Mouse (Mus musculus) stomach, embryonic 16.5 days (tissue): ENCODE data around the gene Ptpn3. TPM values are rescaled to one million over a fixed set of nuclear protein-coding genes. Genes with fewer than 3 reads are reported as not detected.

Experiments used
- ATAC-seq: fragments of 200-750 bp; cut with Nextera tagmentation; 2 replicates; pipeline ENCODE4 v1.8.0; 2017; ENCODE audit warnings: moderate number of reproducible peaks, moderate TSS enrichment; ENCODE audit not compliant: insufficient read depth, low FRiP score
- H3K27ac ChIP-seq: fragments of 300-500 bp; sonication (generic); 2 replicates; pipeline ENCODE4 v1.5.1; 2014; ENCODE audit warnings: low read length
- H3K27me3 ChIP-seq: fragments of 300-500 bp; sonication (generic); 2 replicates; pipeline ENCODE4 v1.6.1; 2014; ENCODE audit warnings: low read length, control low read depth, mixed read lengths; ENCODE audit not compliant: control insufficient read depth, insufficient read depth
- H3K36me3 ChIP-seq: fragments of 300-500 bp; sonication (generic); 2 replicates; pipeline ENCODE4 v1.6.1; 2014; ENCODE audit warnings: low read length; ENCODE audit not compliant: control insufficient read depth, insufficient read depth
- H3K4me1 ChIP-seq: fragments of 300-500 bp; sonication (generic); 2 replicates; pipeline ENCODE4 v1.6.1; 2014; ENCODE audit warnings: low read length, control low read depth, mixed read lengths; ENCODE audit not compliant: control insufficient read depth, insufficient read depth
- H3K4me2 ChIP-seq: fragments of 300-500 bp; sonication (generic); 2 replicates; pipeline ENCODE4 v1.6.1; 2014; ENCODE audit warnings: low read depth, low read length, mixed read lengths
- H3K4me3 ChIP-seq: fragments of 300-500 bp; sonication (generic); replicated peaks from 2 replicates; pipeline ENCODE4 v1.5.1; 2014; ENCODE audit warnings: mild to moderate bottlenecking, low read length
- H3K9ac ChIP-seq: fragments of 300-500 bp; sonication (generic); 2 replicates; pipeline ENCODE4 v1.6.1; 2014; ENCODE audit warnings: low read length
- H3K9me3 ChIP-seq: fragments of 300-500 bp; sonication (generic); replicated peaks from 2 replicates; pipeline ENCODE4 v1.6.1; 2016; ENCODE audit warnings: low read length, control low read depth; ENCODE audit not compliant: control insufficient read depth
- WGBS: fragments of 180-500 bp; shearing (Covaris S2); extraction: QIAGEN DNeasy Blood & Tissue Kit; methylation state at CpG from one replicate; pipeline ENCODE4 v1.1.7; 2014; 5-methylcytosine and 5-hydroxymethylcytosine counted together
- polyA plus RNA-seq: library from polyadenylated mRNA; unstranded; fragments of >200 nt; fragmentation: Nextera tagmentation; extraction: Ambion mirVana; gene quantifications from 2 replicates; pipeline ENCODE4 v1.2.1, GENCODE M21; 2015

Ptpn3 gene
- polyA plus RNA-seq, 1 experiment from 2014 or later: 7.1 TPM

- Histone ChIP-seq H3K4me3 (no peak overlapping the region), H3K9ac (no peak overlapping the region), H3K4me1 (peaks cover 6% of the 10 kb centered on the region), H3K27ac (no peak overlapping the region), H3K9me3 (no peaks in the 10 kb centered on the region), H3K4me2 (no peak overlapping the region), H3K36me3 (no peaks in the 10 kb centered on the region), H3K27me3 (no peaks in the 10 kb centered on the region)
- ATAC-seq: no peak
- WGBS: 45% methylated on average over 3 of the region's 3 CpGs
Observed at GRCm38 (mm10) chr4:57165654-57166053, 136.0 kb downstream of the Ptpn3 start.

- Histone ChIP-seq H3K4me2 (no peak overlapping the region), H3K4me3 (no peak overlapping the region), H3K27me3 (no peaks in the 10 kb centered on the region), H3K36me3 (no peaks in the 10 kb centered on the region), H3K4me1 (peaks cover 6% of the 10 kb centered on the region), H3K27ac (peak overlapping the region; percentile 80), H3K9me3 (no peaks in the 10 kb centered on the region), H3K9ac (no peak overlapping the region)
- peak; percentile 62 for ATAC-seq
- 68% methylated on average over 9 of the region's 9 CpGs for WGBS
Observed at GRCm38 (mm10) chr4:57164578-57165210, 136.9 kb downstream of the Ptpn3 start.

GRCm38 (mm10) chr4:57162789-57163722, 138.6 kb downstream of the Ptpn3 start:
- Histone ChIP-seq H3K9ac (no peak overlapping the region), H3K4me1 (peaks cover 6% of the 10 kb centered on the region), H3K36me3 (no peaks in the 10 kb centered on the region), H3K27me3 (no peaks in the 10 kb centered on the region), H3K9me3 (no peaks in the 10 kb centered on the region), H3K4me3 (no peak overlapping the region), H3K27ac (peak overlapping the region; percentile 42; the same call in 1 of the 2 replicates), H3K4me2 (no peak overlapping the region)
- no peak for ATAC-seq
- WGBS: 36% methylated on average over 10 of the region's 10 CpGs

- Histone ChIP-seq H3K9ac (no peak overlapping the region), H3K27me3 (no peaks in the 10 kb centered on the region), H3K4me2 (no peak overlapping the region), H3K9me3 (no peaks in the 10 kb centered on the region), H3K36me3 (no peaks in the 10 kb centered on the region), H3K27ac (no peak overlapping the region), H3K4me1 (peaks cover 14% of the 10 kb centered on the region), H3K4me3 (no peak overlapping the region)
- WGBS: 77% methylated on average over 7 of the region's 7 CpGs
- no peak for ATAC-seq
Observed at GRCm38 (mm10) chr4:57160571-57160970, 141.1 kb downstream of the Ptpn3 start.

GRCm38 (mm10) chr4:57156549-57157169, 145.0 kb downstream of the Ptpn3 start:
- H3K27me3 ChIP-seq: no peaks in the 10 kb centered on the region
- ATAC-seq: peak; percentile 84
- H3K9ac ChIP-seq: 0 out of 2 replicates have a peak overlapping the region, but pooled peaks have one; percentile 43
- H3K4me3 ChIP-seq: no peak overlapping the region
- H3K4me1 ChIP-seq: peaks cover 24% of the 10 kb centered on the region
- 57% methylated on average over 8 of the region's 8 CpGs for WGBS
- H3K4me2 ChIP-seq: no peak overlapping the region
- peak overlapping the region; percentile 90 for H3K27ac ChIP-seq
- H3K9me3 ChIP-seq: no peaks in the 10 kb centered on the region
- no peaks in the 10 kb centered on the region for H3K36me3 ChIP-seq

- Histone ChIP-seq H3K4me2 (peak overlapping the region; percentile 40), H3K36me3 (no peaks in the 10 kb centered on the region), H3K4me3 (no peak overlapping the region), H3K27me3 (no peaks in the 10 kb centered on the region), H3K27ac (peak overlapping the region; percentile 98), H3K4me1 (peaks cover 24% of the 10 kb centered on the region), H3K9ac (peak overlapping the region; percentile 54), H3K9me3 (no peaks in the 10 kb centered on the region)
- peak; percentile 73 for ATAC-seq
- WGBS: 35% methylated on average over 8 of the region's 8 CpGs
Observed at GRCm38 (mm10) chr4:57153838-57154237, 147.8 kb downstream of the Ptpn3 start.

GRCm38 (mm10) chr4:57153068-57153835, 148.4 kb downstream of the Ptpn3 start:
- peak; percentile 85 for ATAC-seq
- H3K4me3 ChIP-seq: no peak overlapping the region
- H3K4me1 ChIP-seq: peaks cover 24% of the 10 kb centered on the region
- peak overlapping the region; percentile 98 for H3K27ac ChIP-seq
- H3K36me3 ChIP-seq: no peaks in the 10 kb centered on the region
- no peaks in the 10 kb centered on the region for H3K27me3 ChIP-seq
- H3K9ac ChIP-seq: peak overlapping the region; percentile 54
- 6% methylated on average over 9 of the region's 9 CpGs for WGBS
- no peaks in the 10 kb centered on the region for H3K9me3 ChIP-seq
- peak overlapping the region; percentile 40 for H3K4me2 ChIP-seq

- H3K27me3 ChIP-seq: no peaks in the 10 kb centered on the region
- WGBS: 54% methylated on average over 3 of the region's 3 CpGs
- no peak overlapping the region for H3K4me2 ChIP-seq
- no peaks in the 10 kb centered on the region for H3K9me3 ChIP-seq
- H3K36me3 ChIP-seq: no peaks in the 10 kb centered on the region
- no peak for ATAC-seq
- H3K27ac ChIP-seq: no peak overlapping the region
- no peak overlapping the region for H3K9ac ChIP-seq
- H3K4me1 ChIP-seq: 0 out of 2 replicates have a peak, but pooled peaks cover 5% of the 10 kb centered on the region
- no peak overlapping the region for H3K4me3 ChIP-seq
Observed at GRCm38 (mm10) chr4:57148182-57148581, 153.5 kb downstream of the Ptpn3 start.
